Comparison of ENCODE assay signal across 24 mouse cellular contexts in the genomic region with DNA sequence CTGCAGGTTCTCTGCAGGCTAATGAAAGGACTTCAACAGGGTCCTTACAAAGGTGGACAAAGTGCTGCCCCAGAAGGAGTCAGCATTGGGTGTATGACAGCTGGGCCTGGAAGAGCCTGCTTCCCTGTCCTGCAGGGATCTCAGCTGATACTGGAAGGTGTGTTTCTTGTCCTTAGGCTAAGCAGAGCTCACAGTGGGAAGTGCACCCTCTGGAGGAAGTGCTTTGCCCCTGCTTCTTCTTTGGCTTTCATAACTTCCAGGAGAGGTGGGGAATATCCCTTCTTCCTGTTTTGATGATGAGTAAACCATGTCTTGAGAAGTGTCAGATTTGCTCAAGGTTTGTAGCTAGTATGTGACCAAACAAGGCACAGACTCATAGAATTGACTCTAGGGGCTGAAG. TPM values are rescaled to one million over a fixed set of nuclear protein-coding genes. Genes with fewer than 3 reads are reported as not detected.
DNase-seq lines count a peak whose midpoint lies in the region; ATAC-seq and TF ChIP-seq lines count a peak whose summit lies in the region.
"Had no signal": no experiment of that assay in that cellular context is flagged by ENCODE, and none has a peak within 500 bp of the region (broad histone marks: within the 10 kb centered on the region; RNA-seq: fewer than 3 reads in every experiment).

No protein-coding gene starts in this region.

- H3K4me3 ChIP-seq in lung, adult 2 months (replicated peaks; ENCODE audit: extremely low read depth, low read depth, low read length): no peak overlapping the region
- H3K4me3 ChIP-seq: embryonic facial prominence, embryonic 13.5 days; erythroblast, embryonic 14.5 days; forebrain, embryonic 12.5 days; heart, embryonic 13.5 days; hindbrain, embryonic 13.5 days; kidney, embryonic 15.5 days; limb, embryonic 12.5 days; megakaryocyte, embryonic 14.5 days; midbrain, embryonic 13.5 days had no signal

- H3K4me1 ChIP-seq in lung, adult 2 months (ENCODE audit: control insufficient read depth, insufficient read depth, low read length): no peaks in the 10 kb centered on the region
- H3K4me1 ChIP-seq: embryonic facial prominence, embryonic 13.5 days; kidney, embryonic 15.5 days; megakaryocyte, embryonic 14.5 days had no signal

- DNase-seq in kidney, adult 9 months: peak; percentile 35
- no peak for DNase-seq in kidney, postnatal 14 days
- no peak for DNase-seq in lung, adult 2 months
- no peak for DNase-seq in lung, adult 18-20 months
- peak; percentile 48 for DNase-seq in R1 (ENCODE audit: low read depth, low spot score)
- DNase-seq in cerebellum, postnatal 4 days (ENCODE audit: low spot score in 2 of 2): no peak
- DNase-seq: adrenal gland, postnatal 36 days; cerebellum, adult 11 months; cerebellum, postnatal 14 days; embryo, embryonic 11 days; gastrocnemius, postnatal 25 days; heart, adult 18-20 months; heart, postnatal 36 days; lung, postnatal 10 days had no signal

- ATAC-seq in inflammation-experienced regulatory T-cells, adult 6 months: no peak
- ATAC-seq: midbrain, embryonic 13.5 days had no signal

- TF ChIP-seq CTCF in lung, adult 2 months (IDR thresholded peaks at IDR 0.05; ENCODE audit: insufficient read depth, low read length): peak; percentile 30; the same call in 1 of the 2 replicates

- no peak for TF ChIP-seq POLR2A in lung, adult 2 months (IDR thresholded peaks at IDR 0.05; ENCODE audit: borderline replicate concordance, extremely low read depth, low read depth, low read length)

RNA-seq across cellular contexts. Expression of a gene that starts 15.0 kb away (rescaled TPM):
- 97.0 and 99.9 TPM in 2 replicates for polyA plus RNA-seq in lung, adult 2 months (2012; rRNA removed)
- under 1 TPM in 2 of 3 experiments, not detected in 1; 0.12 to 0.17 TPM for polyA plus RNA-seq in inflammation-experienced regulatory T-cells, adult 6 months (2017; shearing (Covaris generic))

Comparison
In these comparisons a context has a peak if more than half of its experiments do, and no peak if none do; other contexts are left out.
1. DNase-seq: peak in kidney, adult 9 months (single experiment) and R1 (single experiment); none in kidney, postnatal 14 days (single experiment), lung, adult 2 months (single experiment), lung, adult 18-20 months (0 of 2) and cerebellum, postnatal 4 days (0 of 2).
2. RNA of a gene that starts 15.0 kb away (polyA plus RNA-seq): 97.0 to 99.9 TPM in lung, adult 2 months; 0.12 to 0.17 TPM in inflammation-experienced regulatory T-cells, adult 6 months; every median in the first group is over 10 times any median in the second.